Mouse (Mus musculus) ovary, postnatal 14 days (tissue): ENCODE data around the gene 2510002D24Rik.
A peak's percentile ranks its signal among the peaks of the same experiment; 100 is the strongest.
"Not testable (repeated sequence)": the region's sequence is repeated elsewhere in the genome, so short reads cannot be mapped to it uniquely, and the experiment has no call there.

ENCODE experiments used
- DNase-seq: peaks from one replicate; pipeline ENCODE4 v3.0.0; 2022; ENCODE audit warnings: low spot score

The 2510002D24Rik gene

GRCm38 (mm10) chr16:18849521-18850190, 13.3 kb downstream of the 2510002D24Rik start:
- DNase-seq, result not testable (repeated sequence)

DNA sequence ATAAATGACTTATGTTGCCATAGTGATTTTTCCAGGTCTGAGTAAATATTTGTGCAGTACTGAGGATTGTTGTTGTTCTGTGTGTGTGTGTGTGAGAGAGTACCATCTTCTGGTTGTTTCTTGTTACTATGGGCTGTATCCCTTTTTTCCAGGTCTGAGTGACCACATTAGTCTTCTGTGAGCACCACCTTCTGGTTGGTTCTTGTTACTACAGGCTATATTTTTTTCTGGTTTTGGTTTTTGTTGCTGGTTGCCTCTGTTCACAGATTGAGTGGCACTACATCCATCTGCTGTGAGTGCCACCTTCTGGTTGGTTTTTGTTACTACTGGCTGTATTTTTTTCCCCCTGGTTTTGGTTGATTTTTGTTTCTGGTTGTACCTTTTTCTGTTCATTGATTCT, 22.2 kb downstream of the 2510002D24Rik start:
- no peak for DNase-seq

GRCm38 (mm10) chr16:18860186-18860585, 23.8 kb downstream of the 2510002D24Rik start:
- DNase-seq, result no peak

- DNase-seq, result not testable (repeated sequence)
Observed at GRCm38 (mm10) chr16:18870495-18870894, 34.1 kb downstream of the 2510002D24Rik start.

DNA sequence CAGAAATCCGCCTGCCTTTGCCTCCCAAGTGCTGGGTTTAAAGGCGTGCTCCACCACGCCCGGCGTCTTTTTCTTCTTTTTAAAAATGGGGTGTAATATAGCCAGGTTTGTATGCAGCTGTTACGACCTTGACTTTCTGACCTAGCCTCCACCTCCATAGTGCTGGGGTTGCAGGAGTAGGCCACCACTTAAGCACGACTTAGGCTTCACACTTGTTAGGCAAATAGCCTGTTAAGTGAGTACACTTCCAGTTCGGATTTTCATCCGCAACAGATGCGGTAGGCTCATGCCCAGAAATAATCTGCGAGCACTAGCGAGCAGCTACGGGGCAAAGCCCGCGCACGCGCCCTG, 39.7 kb downstream of the 2510002D24Rik start:
- DNase-seq, result no peak

DNA sequence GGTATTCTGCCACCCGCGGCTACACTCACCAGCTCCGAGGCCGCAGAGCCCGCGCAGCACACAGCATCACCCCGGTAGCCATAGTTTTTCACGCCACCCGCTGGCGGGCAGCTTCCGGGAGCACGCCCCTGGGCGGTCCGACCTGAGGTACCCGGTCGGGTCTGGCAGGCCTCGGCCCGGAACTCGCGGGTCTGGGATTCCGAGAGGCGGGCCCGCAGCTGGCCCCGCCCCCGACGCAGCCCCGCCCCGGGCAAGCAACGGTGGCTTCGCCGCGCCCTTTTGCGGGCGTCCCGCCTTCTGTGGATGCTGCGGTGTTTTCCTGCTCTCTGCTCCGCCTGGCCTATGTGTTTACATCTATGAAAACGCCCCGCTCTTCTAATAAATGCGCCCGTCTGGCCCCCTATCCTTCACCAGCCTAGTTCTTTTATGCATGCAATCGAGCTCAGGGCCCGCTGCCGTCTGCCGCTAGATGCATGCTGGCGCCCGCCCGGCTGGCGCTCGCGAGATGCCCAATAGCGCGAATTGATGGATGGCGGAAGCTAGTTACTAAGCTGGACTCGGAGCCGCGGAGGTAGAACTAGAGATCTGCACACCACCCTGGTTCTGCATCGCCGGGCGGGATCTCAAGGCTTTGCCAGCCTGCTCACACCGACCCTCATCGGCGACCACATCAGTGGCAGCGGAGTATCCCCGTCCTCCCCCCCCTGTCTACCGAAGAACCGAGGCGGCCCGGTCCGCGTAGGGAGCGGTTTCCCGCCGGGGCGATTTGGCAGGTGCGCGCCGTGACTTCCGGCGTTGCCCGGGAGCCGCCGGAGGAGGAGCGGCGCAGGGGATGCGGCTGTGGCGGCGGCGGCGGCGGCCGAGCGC, 40.3 kb downstream of the 2510002D24Rik start, which contains the start of the genes Mrpl40 and Hira:
Gene Mrpl40 (minus strand): TSS at position 421 of the 867 bp plus-strand sequence.
Gene Hira (plus strand): TSS at position 596 of the 867 bp plus-strand sequence.
- DNase-seq, result peak; percentile 92

- DNase-seq, result peak; percentile 21
Observed at GRCm38 (mm10) chr16:18877386-18878090, 41.2 kb downstream of the 2510002D24Rik start.

DNA sequence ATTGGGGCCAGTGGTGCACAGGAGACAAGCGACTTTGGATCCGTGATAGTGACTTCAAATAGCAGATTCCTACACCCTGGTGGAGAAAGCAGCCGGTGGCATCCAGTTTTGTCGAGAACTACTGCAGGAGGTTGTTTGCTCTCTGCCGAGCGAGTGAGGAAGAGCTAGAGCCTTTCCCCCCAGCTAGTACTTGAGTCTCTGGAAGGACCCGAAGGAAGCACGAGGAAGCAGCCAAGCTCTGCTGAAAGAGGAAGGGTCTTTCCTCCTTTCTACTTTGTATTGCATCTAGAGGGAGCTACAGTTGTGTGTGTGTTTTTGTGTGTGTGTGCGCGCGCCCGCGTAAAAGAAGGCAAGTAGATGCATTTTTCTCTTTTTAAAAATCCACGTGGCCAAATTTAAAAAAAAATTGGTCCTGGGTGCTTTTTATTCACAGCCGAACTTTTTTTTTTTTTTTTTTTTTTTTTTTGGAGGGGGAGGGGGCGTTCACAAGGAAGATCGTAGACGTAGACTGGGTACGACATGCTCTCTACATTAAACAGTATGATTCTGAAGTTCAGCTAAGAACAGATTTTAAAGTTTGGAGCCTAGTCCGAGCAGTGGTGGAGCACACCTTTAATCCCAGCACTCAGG, 41.8 kb downstream of the 2510002D24Rik start:
- no peak for DNase-seq

DNA sequence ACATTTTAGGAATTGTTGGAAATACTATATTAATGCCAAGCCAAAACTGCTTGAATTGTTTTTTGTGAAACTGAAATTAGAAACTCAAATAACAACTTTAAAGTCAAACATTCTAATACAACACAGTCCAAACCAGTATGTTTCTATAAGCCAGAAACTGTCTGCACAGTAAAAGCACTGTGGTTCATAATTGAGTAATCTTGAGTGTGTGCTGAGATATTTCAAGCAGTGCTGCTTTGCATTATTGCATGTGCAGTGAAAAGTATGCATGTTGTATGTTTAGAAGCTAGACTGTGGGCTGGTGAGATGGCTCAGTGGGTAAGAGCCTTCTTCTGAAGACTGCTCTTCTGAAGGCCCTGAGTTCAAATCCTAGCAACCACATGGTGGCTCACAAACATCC, 47.7 kb downstream of the 2510002D24Rik start:
- no peak for DNase-seq
